Mouse (Mus musculus): ENCODE measurements around the gene Lzts3. TPM values are rescaled to one million over a fixed set of nuclear protein-coding genes. Genes with fewer than 3 reads are reported as not detected.

The Lzts3 gene
- polyA plus RNA-seq (2017; shearing (Covaris generic)): 4.3 TPM

DNA sequence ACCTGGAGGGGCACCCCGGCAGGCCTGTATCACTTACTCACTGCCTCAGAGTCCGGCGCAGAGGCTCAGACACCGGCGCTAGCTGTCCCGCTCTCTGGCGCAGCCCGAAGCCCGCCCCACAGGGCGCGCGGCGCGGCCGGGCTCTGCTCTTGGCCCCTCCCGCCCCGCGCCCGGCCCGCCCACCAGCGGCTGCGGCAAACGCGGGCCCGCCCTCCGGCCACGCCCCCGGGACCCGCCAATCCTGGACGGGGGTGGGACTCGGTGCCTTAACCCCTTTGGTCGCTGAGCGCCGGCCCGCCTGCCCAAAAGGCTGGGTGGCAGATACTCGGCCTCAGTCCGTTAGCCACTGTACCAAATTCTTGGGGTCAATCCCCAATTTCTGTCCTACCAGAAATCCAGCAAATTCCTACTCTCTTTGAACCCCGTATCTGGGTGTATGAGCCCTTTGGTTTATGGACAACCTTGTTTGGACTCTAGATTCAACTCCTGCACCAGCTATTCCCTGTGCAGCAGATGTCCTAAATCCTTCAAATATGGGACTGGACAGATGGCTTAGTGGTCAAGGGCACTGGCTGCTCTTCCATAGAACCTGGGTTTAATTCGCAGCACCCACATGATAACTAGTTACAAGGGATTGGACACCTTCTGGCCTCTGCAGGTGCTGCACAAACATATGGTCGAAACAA is at the start of gene Lzts3:
Gene Lzts3, minus strand, starts transcription at position 120 of the 686 bp plus-strand sequence.

DNA sequence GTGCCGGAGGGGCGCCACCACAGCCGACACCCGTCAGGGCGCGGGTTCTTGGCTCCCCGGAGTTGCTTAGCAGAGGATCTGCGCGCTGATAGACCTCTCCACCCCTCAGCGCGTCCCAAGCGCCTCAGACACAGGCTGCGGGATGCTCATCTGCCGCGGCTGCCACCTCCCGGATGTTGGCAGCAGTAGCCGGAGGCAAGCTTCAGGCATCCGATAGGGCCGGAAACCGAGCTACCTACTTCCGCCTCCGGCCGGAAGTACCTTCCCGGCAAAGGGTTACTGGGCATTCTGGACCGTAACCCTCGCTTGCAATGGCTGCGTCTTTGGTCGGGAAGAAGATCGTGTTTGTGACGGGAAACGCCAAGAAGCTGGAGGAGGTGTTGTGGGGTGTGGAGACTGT is 25.0 kb upstream of the Lzts3 start, which contains the start of gene Itpa:
Gene Itpa, plus strand, starts transcription at position 52 of the 400 bp plus-strand sequence.

DNA sequence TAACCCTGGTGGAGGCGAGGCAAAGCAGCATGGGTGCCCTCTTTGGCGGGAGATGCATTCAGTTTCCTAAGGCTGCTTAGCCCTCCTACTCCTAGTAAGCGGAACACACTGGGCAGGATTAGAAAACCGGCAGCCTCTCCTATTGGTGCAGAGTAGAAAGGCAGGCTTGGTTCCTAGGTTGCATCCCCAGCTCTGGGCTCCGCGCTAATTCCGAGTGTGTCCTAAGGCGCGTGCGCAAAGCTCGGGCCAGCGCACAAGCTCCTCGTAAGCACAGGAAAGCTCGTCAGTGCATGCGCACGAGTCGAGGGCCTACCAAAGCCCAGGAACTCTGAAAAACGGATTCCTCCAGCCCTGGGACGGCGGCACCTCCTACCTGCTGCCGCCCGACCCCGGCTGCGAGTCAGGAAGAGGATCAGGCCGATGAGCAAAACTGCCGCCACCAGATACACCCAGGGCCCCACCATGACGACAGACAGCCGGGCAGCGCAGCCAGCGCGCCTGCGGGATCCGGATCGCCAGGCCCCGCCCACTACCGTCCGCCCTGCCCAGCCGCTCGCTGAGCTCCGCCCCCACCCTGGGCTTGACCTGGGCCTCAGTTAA is 21.6 kb upstream of the Lzts3 start, which contains the start of gene Ddrgk1:
Gene Ddrgk1, minus strand, starts transcription at position 558 of the 600 bp plus-strand sequence.

DNA sequence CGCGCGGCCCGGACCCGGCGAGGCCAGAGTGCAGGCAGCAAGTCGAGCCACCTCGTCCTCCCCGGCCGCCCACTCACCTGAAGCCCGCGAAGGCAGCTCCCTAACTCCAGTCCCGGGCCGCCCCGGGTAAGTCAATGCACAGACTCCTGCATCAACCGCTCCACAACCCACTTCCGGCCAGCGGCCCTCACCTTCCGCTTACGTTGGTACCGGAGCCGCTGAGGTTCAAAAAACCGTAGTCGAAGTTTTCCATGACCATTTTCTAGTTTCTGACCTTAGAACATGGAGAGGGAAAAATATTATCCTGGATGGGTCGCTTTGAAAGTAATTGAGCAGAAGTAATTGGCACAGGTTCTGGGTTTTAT is 12.8 kb downstream of the Lzts3 start, which contains the start of the genes Fastkd5 and Ubox5:
Gene Fastkd5, minus strand, starts transcription at position 189 of the 365 bp plus-strand sequence.
Gene Ubox5, minus strand, starts transcription at position 200 of the 365 bp plus-strand sequence.

Other genes with a start within 250 kb of the Lzts3 start
- gene Cpxm1, start 245.2 kb downstream of the Lzts3 start, polyA plus RNA-seq (2017; shearing (Covaris generic)): not detected
- gene Gm28372, start 237.6 kb downstream of the Lzts3 start, polyA plus RNA-seq (2017; shearing (Covaris generic)): not detected
- not detected for gene 1700020A23Rik, start 237.5 kb downstream of the Lzts3 start, polyA plus RNA-seq (2017; shearing (Covaris generic))
- not detected for gene Tmem239, start 236.3 kb downstream of the Lzts3 start, polyA plus RNA-seq (2017; shearing (Covaris generic))
- gene Vps16, start 218.5 kb downstream of the Lzts3 start, polyA plus RNA-seq (2017; shearing (Covaris generic)): 306 TPM
- 14.7 TPM for gene Pced1a, start 218.1 kb downstream of the Lzts3 start, polyA plus RNA-seq (2017; shearing (Covaris generic))
- gene Ptpra, start 192.5 kb downstream of the Lzts3 start, polyA plus RNA-seq (2017; shearing (Covaris generic)): 175 TPM
- 77.1 TPM for gene Mrps26, start 79.1 kb downstream of the Lzts3 start, polyA plus RNA-seq (2017; shearing (Covaris generic))
- not detected for gene Oxt, start 66.6 kb downstream of the Lzts3 start, polyA plus RNA-seq (2017; shearing (Covaris generic))
- gene Avp, start 60.2 kb downstream of the Lzts3 start, polyA plus RNA-seq (2017; shearing (Covaris generic)): not detected
- gene Fastkd5, start 12.8 kb downstream of the Lzts3 start, polyA plus RNA-seq (2017; shearing (Covaris generic)): 11.1 TPM
- 3.5 TPM for gene Ubox5, start 12.8 kb downstream of the Lzts3 start, polyA plus RNA-seq (2017; shearing (Covaris generic))
- gene Ddrgk1, start 21.9 kb upstream of the Lzts3 start, polyA plus RNA-seq (2017; shearing (Covaris generic)): 204 TPM
- gene Itpa, start 24.8 kb upstream of the Lzts3 start, polyA plus RNA-seq (2017; shearing (Covaris generic)): 22.1 TPM
- gene Slc4a11, start 54.7 kb upstream of the Lzts3 start, polyA plus RNA-seq (2017; shearing (Covaris generic)): 0.27 TPM